Mouse (Mus musculus) hindbrain, embryonic 10.5 days (tissue): ENCODE measurements around the gene Smoc2. TPM values are rescaled to one million over a fixed set of nuclear protein-coding genes. Genes with fewer than 3 reads are reported as not detected.

Experiments
- DNase-seq: peaks from one replicate; pipeline ENCODE4 v3.0.0-alpha.2; 2017; ENCODE audit warnings: low spot score
- H3K27ac ChIP-seq: fragments of 300-500 bp; sonication (generic); 2 replicates; pipeline ENCODE4 v1.5.1; 2016; ENCODE audit warnings: mild to moderate bottlenecking, moderate library complexity
- H3K27me3 ChIP-seq: fragments of 300-500 bp; sonication (generic); 2 replicates; pipeline ENCODE4 v1.6.1; 2016; ENCODE audit warnings: mild to moderate bottlenecking; ENCODE audit not compliant: poor library complexity, insufficient read depth, severe bottlenecking
- H3K36me3 ChIP-seq: fragments of 300-500 bp; sonication (generic); 2 replicates; pipeline ENCODE4 v1.6.1; 2016; ENCODE audit warnings: mild to moderate bottlenecking, moderate library complexity
- H3K4me1 ChIP-seq: fragments of 300-500 bp; sonication (generic); replicated peaks from 2 replicates; pipeline ENCODE4 v1.6.1; 2016; ENCODE audit warnings: mild to moderate bottlenecking
- H3K4me3 ChIP-seq: fragments of 300-500 bp; sonication (generic); 2 replicates; pipeline ENCODE4 v1.5.1; 2016; ENCODE audit warnings: mild to moderate bottlenecking, moderate library complexity
- H3K9me3 ChIP-seq: fragments of 300-500 bp; sonication (generic); 2 replicates; pipeline ENCODE4 v1.6.1; 2016; ENCODE audit warnings: mild to moderate bottlenecking, moderate library complexity
- WGBS: fragments of 180-500 bp; shearing (Covaris S2); methylation state at CpG from one replicate; pipeline ENCODE4 v1.1.7; 2016; 5-methylcytosine and 5-hydroxymethylcytosine counted together
- polyA plus RNA-seq: library from polyadenylated mRNA; unstranded; fragments of >200 nt; fragmentation: Nextera tagmentation; extraction: Ambion mirVana; gene quantifications from 2 replicates; pipeline ENCODE4 v1.2.1, GENCODE M21; 2016

Gene Smoc2
- polyA plus RNA-seq, 1 experiment from 2014 or later: 7.9 TPM

GRCm38 (mm10) chr17:14407874-14408273 lies 128.6 kb downstream of the Smoc2 start:
- Histone ChIP-seq H3K27ac (no peak overlapping the region), H3K4me3 (no peak overlapping the region), H3K9me3 (no peaks in the 10 kb centered on the region), H3K4me1 (no peaks in the 10 kb centered on the region), H3K27me3 (no peaks in the 10 kb centered on the region), H3K36me3 (no peaks in the 10 kb centered on the region)
- WGBS: 85% methylated on average over 5 of the region's 5 CpGs
- DNase-seq: no peak

GRCm38 (mm10) chr17:14412460-14412859 lies 133.2 kb downstream of the Smoc2 start:
- no peaks in the 10 kb centered on the region for H3K4me1 ChIP-seq
- no peaks in the 10 kb centered on the region for H3K36me3 ChIP-seq
- no peak for DNase-seq
- H3K4me3 ChIP-seq: no peak overlapping the region
- 82% methylated on average over 2 of the region's 2 CpGs for WGBS
- no peaks in the 10 kb centered on the region for H3K27me3 ChIP-seq
- H3K9me3 ChIP-seq: no peaks in the 10 kb centered on the region
- no peak overlapping the region for H3K27ac ChIP-seq

- WGBS: 67% methylated on average over 5 of the region's 5 CpGs
- Histone ChIP-seq H3K27me3 (no peaks in the 10 kb centered on the region), H3K9me3 (no peaks in the 10 kb centered on the region), H3K36me3 (no peaks in the 10 kb centered on the region), H3K4me3 (no peak overlapping the region), H3K4me1 (no peaks in the 10 kb centered on the region), H3K27ac (no peak overlapping the region)
- no peak for DNase-seq
These were observed 135.2 kb downstream of the Smoc2 start for GRCm38 (mm10) chr17:14414511-14414910.

GRCm38 (mm10) chr17:14420460-14421046 lies 141.2 kb downstream of the Smoc2 start:
- Histone ChIP-seq H3K9me3 (no peaks in the 10 kb centered on the region), H3K27ac (no peak overlapping the region), H3K36me3 (no peaks in the 10 kb centered on the region), H3K4me3 (no peak overlapping the region), H3K4me1 (peaks cover 3% of the 10 kb centered on the region; the same call in 1 of the 2 replicates), H3K27me3 (no peaks in the 10 kb centered on the region)
- no peak for DNase-seq
- 46% methylated on average over 8 of the region's 8 CpGs for WGBS

GRCm38 (mm10) chr17:14426481-14426880 lies 147.2 kb downstream of the Smoc2 start:
- DNase-seq: no peak
- Histone ChIP-seq H3K9me3 (no peaks in the 10 kb centered on the region), H3K4me3 (no peak overlapping the region), H3K4me1 (no peaks in the 10 kb centered on the region), H3K36me3 (no peaks in the 10 kb centered on the region), H3K27me3 (no peaks in the 10 kb centered on the region), H3K27ac (no peak overlapping the region)
- WGBS: 75% methylated on average over 6 of the region's 6 CpGs

- no peak for DNase-seq
- Histone ChIP-seq H3K9me3 (no peaks in the 10 kb centered on the region), H3K4me3 (no peak overlapping the region), H3K36me3 (no peaks in the 10 kb centered on the region), H3K27ac (no peak overlapping the region), H3K4me1 (no peaks in the 10 kb centered on the region), H3K27me3 (no peaks in the 10 kb centered on the region)
- 89% methylated on average over 4 of the region's 4 CpGs for WGBS
These were observed 155.4 kb downstream of the Smoc2 start for GRCm38 (mm10) chr17:14434717-14435116.

- Histone ChIP-seq H3K27ac (no peak overlapping the region), H3K27me3 (no peaks in the 10 kb centered on the region), H3K9me3 (no peaks in the 10 kb centered on the region), H3K36me3 (no peaks in the 10 kb centered on the region), H3K4me3 (no peak overlapping the region), H3K4me1 (0 out of 2 replicates have a peak, but pooled peaks cover 5% of the 10 kb centered on the region)
- DNase-seq: no peak
- WGBS: 89% methylated on average over 5 of the region's 5 CpGs
These were observed 166.3 kb downstream of the Smoc2 start for GRCm38 (mm10) chr17:14445611-14446010.

GRCm38 (mm10) chr17:14447275-14447674 lies 168.0 kb downstream of the Smoc2 start:
- H3K9me3 ChIP-seq: no peaks in the 10 kb centered on the region
- H3K27ac ChIP-seq: no peak overlapping the region
- 0 out of 2 replicates have a peak, but pooled peaks cover 2% of the 10 kb centered on the region for H3K4me1 ChIP-seq
- no peaks in the 10 kb centered on the region for H3K36me3 ChIP-seq
- DNase-seq: no peak
- WGBS: 77% methylated on average over 5 of the region's 5 CpGs
- no peak overlapping the region for H3K4me3 ChIP-seq
- no peaks in the 10 kb centered on the region for H3K27me3 ChIP-seq

Other genes starting within 250 kb of the Smoc2 start
- gene Gm7358, start 220.0 kb upstream of the Smoc2 start, polyA plus RNA-seq: not detected in 2 replicates
- gene Dact2, start 75.2 kb upstream of the Smoc2 start, polyA plus RNA-seq: 0.33 and 0.46 TPM in 2 replicates